Mouse (Mus musculus) stomach, embryonic 16.5 days (tissue): ENCODE measurements around the gene Tbc1d10a. TPM values are rescaled to one million over a fixed set of nuclear protein-coding genes. Genes with fewer than 3 reads are reported as not detected.

Experiments
- ATAC-seq: fragments of 200-750 bp; cut with Nextera tagmentation; 2 replicates; pipeline ENCODE4 v1.8.0; 2017; ENCODE audit warnings: moderate number of reproducible peaks, moderate TSS enrichment; ENCODE audit not compliant: insufficient read depth, low FRiP score
- H3K27ac ChIP-seq: fragments of 300-500 bp; sonication (generic); 2 replicates; pipeline ENCODE4 v1.5.1; 2014; ENCODE audit warnings: low read length
- H3K27me3 ChIP-seq: fragments of 300-500 bp; sonication (generic); 2 replicates; pipeline ENCODE4 v1.6.1; 2014; ENCODE audit warnings: low read length, control low read depth, mixed read lengths; ENCODE audit not compliant: control insufficient read depth, insufficient read depth
- H3K36me3 ChIP-seq: fragments of 300-500 bp; sonication (generic); 2 replicates; pipeline ENCODE4 v1.6.1; 2014; ENCODE audit warnings: low read length; ENCODE audit not compliant: control insufficient read depth, insufficient read depth
- H3K4me1 ChIP-seq: fragments of 300-500 bp; sonication (generic); 2 replicates; pipeline ENCODE4 v1.6.1; 2014; ENCODE audit warnings: low read length, control low read depth, mixed read lengths; ENCODE audit not compliant: control insufficient read depth, insufficient read depth
- H3K4me2 ChIP-seq: fragments of 300-500 bp; sonication (generic); 2 replicates; pipeline ENCODE4 v1.6.1; 2014; ENCODE audit warnings: low read depth, low read length, mixed read lengths
- H3K4me3 ChIP-seq: fragments of 300-500 bp; sonication (generic); replicated peaks from 2 replicates; pipeline ENCODE4 v1.5.1; 2014; ENCODE audit warnings: mild to moderate bottlenecking, low read length
- H3K9ac ChIP-seq: fragments of 300-500 bp; sonication (generic); 2 replicates; pipeline ENCODE4 v1.6.1; 2014; ENCODE audit warnings: low read length
- H3K9me3 ChIP-seq: fragments of 300-500 bp; sonication (generic); replicated peaks from 2 replicates; pipeline ENCODE4 v1.6.1; 2016; ENCODE audit warnings: low read length, control low read depth; ENCODE audit not compliant: control insufficient read depth
- WGBS: fragments of 180-500 bp; shearing (Covaris S2); extraction: QIAGEN DNeasy Blood & Tissue Kit; methylation state at CpG from one replicate; pipeline ENCODE4 v1.1.7; 2014; 5-methylcytosine and 5-hydroxymethylcytosine counted together
- polyA plus RNA-seq: library from polyadenylated mRNA; unstranded; fragments of >200 nt; fragmentation: Nextera tagmentation; extraction: Ambion mirVana; gene quantifications from 2 replicates; pipeline ENCODE4 v1.2.1, GENCODE M21; 2015

Tbc1d10a gene
- polyA plus RNA-seq, 1 experiment from 2014 or later, result 36.5 TPM

DNA sequence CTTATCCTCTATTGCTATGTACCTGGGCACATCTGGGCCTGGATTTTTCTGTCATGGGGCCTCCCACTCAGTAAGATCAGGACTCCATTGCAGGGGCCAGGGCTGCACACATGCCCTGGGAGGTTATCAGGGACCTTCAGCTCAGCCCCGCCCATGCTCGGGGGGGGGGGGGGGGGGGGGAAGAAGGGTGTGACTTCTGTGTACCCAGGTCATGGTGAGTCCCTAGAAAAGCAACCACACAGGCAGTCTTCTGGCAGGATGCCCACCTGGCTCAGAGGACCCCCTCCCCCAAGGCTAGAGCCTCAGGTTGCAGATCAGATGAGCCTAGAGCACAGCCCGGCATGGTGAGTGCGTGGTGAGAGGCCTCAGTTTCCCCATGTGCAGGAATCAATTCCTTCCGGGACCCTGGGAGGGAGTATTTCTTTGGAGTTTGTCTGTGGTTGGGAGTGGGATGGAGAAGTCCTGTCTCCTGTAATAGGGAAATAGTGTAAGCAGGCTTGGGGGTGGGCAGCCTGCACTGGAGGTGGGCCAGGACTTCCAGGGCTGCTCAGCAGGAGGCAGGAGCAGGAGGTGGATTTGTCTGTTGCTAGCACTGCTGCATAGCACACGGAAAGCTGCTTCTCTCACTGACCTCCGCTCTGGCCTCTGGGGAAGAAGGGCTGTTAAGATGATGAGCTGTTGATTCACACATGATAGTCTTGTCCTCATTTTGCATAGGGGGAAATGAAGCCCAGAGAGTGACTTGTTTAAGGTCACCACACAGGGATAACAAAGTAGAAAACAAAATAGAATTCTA is 37.0 kb downstream of the Tbc1d10a start:
- WGBS, result 37% methylated on average over 5 of the region's 7 CpGs
- no peak overlapping the region for H3K4me3 ChIP-seq
- H3K4me1 ChIP-seq, result peaks cover 6% of the 10 kb centered on the region; the same call in 1 of the 2 replicates
- no peak overlapping the region for H3K9ac ChIP-seq
- H3K36me3 ChIP-seq, result no peaks in the 10 kb centered on the region
- ATAC-seq, result no peak
- H3K9me3 ChIP-seq, result no peaks in the 10 kb centered on the region
- H3K27ac ChIP-seq, result no peak overlapping the region
- H3K4me2 ChIP-seq, result no peak overlapping the region
- no peaks in the 10 kb centered on the region for H3K27me3 ChIP-seq

DNA sequence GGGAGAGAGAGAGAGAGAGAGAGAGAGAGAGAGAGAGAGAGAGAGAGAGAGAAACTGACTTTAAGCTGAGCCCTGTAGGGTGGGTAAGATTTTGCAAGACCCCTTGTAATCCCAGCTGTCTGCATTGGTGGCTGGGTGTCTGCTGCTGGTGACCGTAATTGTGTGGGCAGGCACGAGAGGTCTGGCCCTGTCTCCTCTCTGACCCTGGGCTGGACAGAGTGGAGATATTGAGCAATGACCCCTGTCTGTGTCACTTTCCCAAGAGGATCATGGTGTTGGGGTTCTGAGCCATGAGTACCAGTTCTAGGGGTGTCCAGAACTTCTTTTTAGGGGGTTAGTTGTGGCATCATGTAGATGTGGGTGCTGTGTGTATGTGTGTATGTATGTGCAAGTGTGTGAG is 37.6 kb downstream of the Tbc1d10a start:
- Histone ChIP-seq H3K27me3 (no peaks in the 10 kb centered on the region), H3K4me3 (no peak overlapping the region), H3K27ac (no peak overlapping the region), H3K36me3 (no peaks in the 10 kb centered on the region), H3K4me1 (0 out of 2 replicates have a peak, but pooled peaks cover 1% of the 10 kb centered on the region), H3K9me3 (no peaks in the 10 kb centered on the region), H3K4me2 (no peak overlapping the region), H3K9ac (no peak overlapping the region)
- ATAC-seq, result no peak
- 56% methylated on average over 2 of the region's 2 CpGs for WGBS

DNA sequence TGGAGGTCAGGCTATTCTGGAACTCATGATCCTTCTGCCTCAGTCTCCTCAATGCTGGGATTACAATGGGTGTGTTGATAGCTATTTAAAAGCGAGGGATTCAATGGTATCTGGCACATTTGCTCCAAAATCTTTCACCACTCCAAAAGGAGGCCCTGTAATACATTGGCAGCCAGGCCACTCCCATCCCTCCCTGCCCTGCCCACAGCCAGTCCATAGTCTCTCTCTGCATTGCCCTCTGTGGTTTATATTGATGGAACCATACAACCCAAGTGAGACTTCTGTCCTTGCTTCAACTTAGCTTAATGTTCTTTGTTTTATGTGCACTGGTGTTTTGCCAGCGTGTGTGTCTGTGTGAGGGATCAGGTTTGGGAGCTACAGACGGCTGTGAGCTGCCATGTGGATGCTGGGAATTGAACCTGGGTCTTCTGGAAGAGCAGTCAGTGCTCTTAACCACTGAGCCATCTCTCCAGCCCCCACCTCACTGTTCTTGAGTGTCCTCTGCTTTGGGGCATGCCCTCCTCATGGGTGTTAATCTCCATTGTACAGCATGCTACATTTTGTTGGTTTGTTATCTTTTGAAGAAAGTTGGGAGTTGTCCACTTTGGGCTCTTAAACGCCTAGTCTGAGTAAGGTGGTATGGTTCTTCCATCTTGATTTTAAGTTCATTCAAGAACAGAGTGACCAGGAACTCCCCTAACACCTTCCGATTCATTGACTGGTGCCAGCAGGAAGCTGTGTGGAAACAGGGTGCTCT is 40.2 kb downstream of the Tbc1d10a start:
- ATAC-seq, result no peak
- H3K36me3 ChIP-seq, result no peaks in the 10 kb centered on the region
- no peak overlapping the region for H3K27ac ChIP-seq
- no peaks in the 10 kb centered on the region for H3K9me3 ChIP-seq
- WGBS, result 76% methylated on average over 5 of the region's 5 CpGs
- H3K4me1 ChIP-seq, result no peaks in the 10 kb centered on the region
- no peak overlapping the region for H3K4me3 ChIP-seq
- no peaks in the 10 kb centered on the region for H3K27me3 ChIP-seq
- H3K4me2 ChIP-seq, result no peak overlapping the region
- no peak overlapping the region for H3K9ac ChIP-seq

DNA sequence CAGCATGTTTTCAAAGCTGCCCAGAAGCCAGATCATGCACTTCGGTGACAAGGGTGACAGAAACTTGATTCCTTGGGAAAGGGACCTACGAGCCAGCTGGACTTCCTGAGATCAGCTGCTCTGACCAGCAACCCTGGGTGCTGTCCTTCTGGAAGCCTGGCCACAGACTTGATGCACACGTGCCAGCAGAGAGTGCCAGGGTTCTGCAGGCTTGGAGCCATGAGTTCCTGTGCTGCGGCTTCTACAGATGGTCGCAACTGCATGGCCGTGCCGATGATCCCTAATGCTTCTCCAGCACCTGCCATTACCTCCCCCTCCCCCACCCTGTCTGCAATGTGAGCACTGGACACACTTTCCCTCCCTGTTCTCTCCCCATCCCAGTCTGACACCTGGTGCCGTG is 41.9 kb downstream of the Tbc1d10a start:
- Histone ChIP-seq H3K4me3 (no peak overlapping the region), H3K27ac (no peak overlapping the region), H3K36me3 (no peaks in the 10 kb centered on the region), H3K4me1 (no peaks in the 10 kb centered on the region), H3K4me2 (no peak overlapping the region), H3K27me3 (no peaks in the 10 kb centered on the region), H3K9me3 (no peaks in the 10 kb centered on the region), H3K9ac (no peak overlapping the region)
- no peak for ATAC-seq
- 44% methylated on average over 8 of the region's 8 CpGs for WGBS

DNA sequence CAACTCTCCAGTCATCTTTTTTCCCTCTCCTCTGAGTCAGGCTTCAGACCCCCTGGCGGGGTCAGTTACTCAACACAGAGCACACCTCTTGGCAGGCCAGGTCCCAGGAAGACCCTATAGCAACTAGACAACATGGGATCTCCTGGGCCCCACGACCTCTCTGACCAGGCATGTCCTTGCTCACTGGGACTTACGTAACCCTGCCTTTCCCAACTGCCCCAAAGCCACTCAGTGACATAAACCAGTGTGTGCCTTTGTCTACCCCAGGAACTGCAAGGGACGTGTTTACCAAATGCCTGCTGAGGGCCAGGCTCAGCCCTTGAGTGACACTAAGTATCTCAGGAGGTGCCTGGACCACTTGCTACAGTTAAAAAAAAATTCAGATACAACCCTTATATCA is 43.3 kb downstream of the Tbc1d10a start:
- WGBS, result 59% methylated on average over 4 of the region's 4 CpGs
- Histone ChIP-seq H3K27ac (no peak overlapping the region), H3K36me3 (no peaks in the 10 kb centered on the region), H3K4me3 (no peak overlapping the region), H3K9me3 (no peaks in the 10 kb centered on the region), H3K4me2 (no peak overlapping the region), H3K27me3 (no peaks in the 10 kb centered on the region), H3K4me1 (no peaks in the 10 kb centered on the region), H3K9ac (no peak overlapping the region)
- ATAC-seq, result no peak

DNA sequence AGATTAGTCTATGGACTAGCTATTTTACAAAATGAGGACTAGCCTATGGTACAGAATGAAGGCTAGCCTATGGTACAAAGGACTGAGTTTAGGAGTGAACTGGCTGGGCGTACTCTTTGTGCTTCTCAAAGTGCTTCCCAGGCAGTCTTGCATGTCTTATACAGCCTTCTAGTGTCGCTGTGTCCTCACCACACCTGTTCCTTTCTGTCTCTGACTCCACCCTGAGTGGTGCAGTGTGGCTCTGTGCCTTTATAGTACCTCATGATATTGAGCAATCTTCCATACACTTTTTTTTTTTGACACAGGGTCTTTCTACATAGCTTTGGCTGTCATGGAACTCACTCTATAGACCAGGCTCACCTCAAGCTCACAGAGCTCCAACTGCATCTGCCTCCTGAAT is 44.8 kb downstream of the Tbc1d10a start:
- no peak overlapping the region for H3K27ac ChIP-seq
- no peaks in the 10 kb centered on the region for H3K36me3 ChIP-seq
- 85% methylated on average over 2 of the region's 2 CpGs for WGBS
- H3K9ac ChIP-seq, result no peak overlapping the region
- H3K9me3 ChIP-seq, result no peaks in the 10 kb centered on the region
- no peaks in the 10 kb centered on the region for H3K27me3 ChIP-seq
- H3K4me2 ChIP-seq, result no peak overlapping the region
- ATAC-seq, result no peak
- H3K4me3 ChIP-seq, result no peak overlapping the region
- no peaks in the 10 kb centered on the region for H3K4me1 ChIP-seq

DNA sequence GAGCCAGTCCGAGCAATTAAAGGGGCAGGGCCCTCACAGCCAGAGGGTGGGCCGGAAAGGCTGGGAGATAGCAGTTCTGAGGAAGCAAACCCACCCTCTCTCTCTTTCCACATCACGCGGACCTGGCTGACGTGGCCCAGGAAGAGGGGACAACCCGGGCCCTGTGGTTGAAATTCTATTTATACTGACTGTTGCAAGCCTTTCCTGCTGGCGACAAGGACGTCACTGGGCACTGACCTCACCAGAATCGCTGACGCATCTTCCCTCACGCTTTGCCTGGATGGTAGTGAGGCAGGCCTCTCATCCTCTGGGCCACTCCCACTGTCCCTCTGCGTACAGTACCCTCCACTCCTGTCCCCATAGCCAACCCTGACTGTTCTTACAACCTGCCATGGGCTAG is 46.1 kb downstream of the Tbc1d10a start:
- Histone ChIP-seq H3K27ac (no peak overlapping the region), H3K4me3 (no peak overlapping the region), H3K9ac (no peak overlapping the region), H3K4me2 (no peak overlapping the region), H3K36me3 (no peaks in the 10 kb centered on the region), H3K4me1 (no peaks in the 10 kb centered on the region), H3K27me3 (no peaks in the 10 kb centered on the region), H3K9me3 (no peaks in the 10 kb centered on the region)
- ATAC-seq, result no peak
- WGBS, result 59% methylated on average over 12 of the region's 12 CpGs

DNA sequence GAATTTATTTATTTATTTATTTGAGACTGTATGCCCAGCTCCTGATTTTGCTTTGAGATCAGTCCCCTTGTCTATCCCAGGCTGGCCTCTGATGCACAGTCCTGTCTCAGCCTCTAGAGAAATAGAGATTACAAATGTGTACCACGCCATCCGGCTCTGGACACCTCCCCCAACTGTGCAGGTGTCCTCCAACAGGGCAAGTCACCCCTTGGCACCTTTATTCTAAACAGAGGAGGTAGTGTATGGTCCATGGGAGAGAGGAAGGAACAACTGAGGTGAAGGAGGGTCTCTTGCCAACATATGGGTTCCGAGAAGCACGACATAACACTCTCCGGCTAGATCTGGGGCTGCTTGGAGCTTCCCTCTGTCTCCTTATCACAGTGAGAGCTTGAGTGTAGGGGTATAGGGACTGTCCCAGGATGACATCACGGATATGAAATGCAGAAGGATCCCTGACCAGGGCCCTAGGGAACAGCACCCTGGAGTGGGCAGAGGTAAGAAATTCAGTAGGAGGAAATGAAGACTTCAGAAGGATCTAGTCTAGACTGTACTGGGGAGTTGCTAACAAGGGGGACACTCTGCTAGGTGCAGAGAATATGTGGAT is 48.6 kb downstream of the Tbc1d10a start:
- no peak overlapping the region for H3K9ac ChIP-seq
- WGBS, result 85% methylated on average over 6 of the region's 6 CpGs
- no peak overlapping the region for H3K27ac ChIP-seq
- no peak overlapping the region for H3K4me2 ChIP-seq
- no peaks in the 10 kb centered on the region for H3K27me3 ChIP-seq
- no peak for ATAC-seq
- H3K36me3 ChIP-seq, result no peaks in the 10 kb centered on the region
- no peak overlapping the region for H3K4me3 ChIP-seq
- H3K4me1 ChIP-seq, result no peaks in the 10 kb centered on the region
- H3K9me3 ChIP-seq, result 0 out of 2 replicates have a peak, but pooled peaks cover 3% of the 10 kb centered on the region
